Comparison of ENCODE assay signal across 8 mouse cellular contexts in genomic region chr17:33746011-33746410, GRCm38 (mm10). TPM values are rescaled to one million over a fixed set of nuclear protein-coding genes. Genes with fewer than 3 reads are reported as not detected.
DNase-seq lines count a peak whose midpoint lies in the region; ATAC-seq and TF ChIP-seq lines count a peak whose summit lies in the region.

No protein-coding gene starts in this region.

- peaks cover 20% of the 10 kb centered on the region for H3K36me3 ChIP-seq in kidney, postnatal 0 days (ENCODE audit: insufficient read depth, low read length)
- H3K36me3 ChIP-seq in lung, embryonic 15.5 days, result peaks cover 38% of the 10 kb centered on the region
- peaks cover 12% of the 10 kb centered on the region for H3K36me3 ChIP-seq in forebrain, embryonic 11.5 days (ENCODE audit: control insufficient read depth, insufficient read depth, low read length)
- peaks cover 56% of the 10 kb centered on the region for H3K36me3 ChIP-seq in forebrain, embryonic 13.5 days (ENCODE audit: poor library complexity, severe bottlenecking)

- no peak for TF ChIP-seq POLR2A in bone marrow macrophage, adult 2 months (IDR thresholded peaks at IDR 0.05; ENCODE audit: borderline replicate concordance, low read depth, low read length)

- H3K27ac ChIP-seq in kidney, postnatal 0 days, result no peak overlapping the region
- H3K27ac ChIP-seq in bone marrow macrophage, adult 2 months (ENCODE audit: insufficient read depth, low read depth, low read length), result no peak overlapping the region
- H3K27ac ChIP-seq in lung, embryonic 15.5 days, result no peak overlapping the region
- no peak overlapping the region for H3K27ac ChIP-seq in forebrain, embryonic 11.5 days (ENCODE audit: low read depth, low read length)
- H3K27ac ChIP-seq in forebrain, embryonic 13.5 days, result no peak overlapping the region

- no peak overlapping the region for H3K4me3 ChIP-seq in kidney, postnatal 0 days (replicated peaks; ENCODE audit: low read depth, low read length)
- no peak overlapping the region for H3K4me3 ChIP-seq in bone marrow macrophage, adult 2 months (ENCODE audit: insufficient read depth, low read length)
- H3K4me3 ChIP-seq in lung, embryonic 15.5 days, result no peak overlapping the region
- no peak overlapping the region for H3K4me3 ChIP-seq in forebrain, embryonic 11.5 days (ENCODE audit: low read depth, low read length)
- no peak overlapping the region for H3K4me3 ChIP-seq in forebrain, embryonic 13.5 days

- 63% methylated on average over 2 of the region's 2 CpGs for WGBS in kidney, postnatal 0 days
- WGBS in lung, embryonic 15.5 days, result 59% methylated on average over 2 of the region's 2 CpGs
- WGBS in forebrain, embryonic 11.5 days, result 67% methylated on average over 2 of the region's 2 CpGs
- WGBS in forebrain, embryonic 13.5 days, result 72% methylated on average over 2 of the region's 2 CpGs

- no peak for ATAC-seq in kidney, postnatal 0 days (replicated peaks; ENCODE audit: low FRiP score, low read depth)
- ATAC-seq in lung, embryonic 15.5 days (ENCODE audit: borderline replicate concordance, extremely low read depth, low FRiP score, low TSS enrichment), result 0 out of 2 replicates have a peak, but pooled peaks have one; percentile 20
- ATAC-seq in forebrain, embryonic 11.5 days (replicated peaks; ENCODE audit: low FRiP score), result no peak
- no peak for ATAC-seq in forebrain, embryonic 13.5 days

- no peak overlapping the region for H3K9ac ChIP-seq in kidney, postnatal 0 days (ENCODE audit: low read depth, low read length)
- H3K9ac ChIP-seq in lung, embryonic 15.5 days, result no peak overlapping the region
- no peak overlapping the region for H3K9ac ChIP-seq in forebrain, embryonic 11.5 days (ENCODE audit: low read length)
- H3K9ac ChIP-seq in forebrain, embryonic 13.5 days, result no peak overlapping the region

- no peak overlapping the region for H3K4me2 ChIP-seq in kidney, postnatal 0 days (ENCODE audit: low read length)
- H3K4me2 ChIP-seq in lung, embryonic 15.5 days, result no peak overlapping the region
- H3K4me2 ChIP-seq in forebrain, embryonic 11.5 days (ENCODE audit: low read depth, low read length, severe bottlenecking), result no peak overlapping the region
- no peak overlapping the region for H3K4me2 ChIP-seq in forebrain, embryonic 13.5 days

- intact Hi-C loops in heart, postnatal 10 days (cut with DNase I), result loop anchor here (1.0 kb wide), 1 partner anchor 56 kb away; no protein-coding TSS in a partner anchor

- TF ChIP-seq CTCF in kidney, postnatal 0 days (IDR thresholded peaks at IDR 0.05; ENCODE audit: low read depth), result peak; percentile 75
- TF ChIP-seq CTCF in bone marrow macrophage, adult 2 months (IDR thresholded peaks at IDR 0.05; ENCODE audit: low read depth, low read length), result peak; percentile 51; the same call in 1 of the 2 replicates

- no peaks in the 10 kb centered on the region for H3K9me3 ChIP-seq in kidney, postnatal 0 days (replicated peaks; ENCODE audit: low read length)
- H3K9me3 ChIP-seq in lung, embryonic 15.5 days, result no peaks in the 10 kb centered on the region
- no peaks in the 10 kb centered on the region for H3K9me3 ChIP-seq in forebrain, embryonic 11.5 days (ENCODE audit: control insufficient read depth, low read length)
- H3K9me3 ChIP-seq in forebrain, embryonic 13.5 days (replicated peaks), result peaks cover 5% of the 10 kb centered on the region; the same call in 1 of the 2 replicates

- no peaks in the 10 kb centered on the region for H3K4me1 ChIP-seq in kidney, postnatal 0 days (replicated peaks; ENCODE audit: insufficient read depth, low read length)
- H3K4me1 ChIP-seq in bone marrow macrophage, adult 2 months (ENCODE audit: control insufficient read depth, insufficient read depth, low read length), result peaks cover 5% of the 10 kb centered on the region; the same call in 1 of the 2 replicates
- H3K4me1 ChIP-seq in lung, embryonic 15.5 days, result no peaks in the 10 kb centered on the region
- no peaks in the 10 kb centered on the region for H3K4me1 ChIP-seq in forebrain, embryonic 11.5 days (replicated peaks; ENCODE audit: control insufficient read depth, insufficient read depth, low read length)
- H3K4me1 ChIP-seq in forebrain, embryonic 13.5 days, result no peaks in the 10 kb centered on the region

- H3K27me3 ChIP-seq in kidney, postnatal 0 days (ENCODE audit: insufficient read depth, low read length), result no peaks in the 10 kb centered on the region
- no peaks in the 10 kb centered on the region for H3K27me3 ChIP-seq in lung, embryonic 15.5 days
- H3K27me3 ChIP-seq in forebrain, embryonic 11.5 days (ENCODE audit: control insufficient read depth, insufficient read depth, low read length), result no peaks in the 10 kb centered on the region
- no peaks in the 10 kb centered on the region for H3K27me3 ChIP-seq in forebrain, embryonic 13.5 days

- DNase-seq in kidney, postnatal 0 days (ENCODE audit: low spot score), result peak; percentile 72
- DNase-seq in kidney, adult 11 months, result no peak
- peak; percentile 79 to 81 for DNase-seq in heart, postnatal 10 days
- no peak for DNase-seq in forebrain, embryonic 11.5 days (ENCODE audit: low spot score)
- DNase-seq in urinary bladder, postnatal 4 days (ENCODE audit: low spot score in 2 of 2), result no peak

RNA-seq across cellular contexts. Expression of gene Rab11b, which starts 14.3 kb away (rescaled TPM):
- 207 and 216 TPM in 2 replicates for polyA plus RNA-seq in kidney, postnatal 0 days (2015; fragmentation: Nextera tagmentation; extraction: Ambion mirVana)
- polyA plus RNA-seq in bone marrow macrophage, adult 2 months (2012; ENCODE audit: insufficient read depth, insufficient read length, missing spikeins), result 128 TPM in 2 replicates
- total RNA-seq in heart, postnatal 10 days (2021), result 100 to 1,000 TPM; 343 to 349 TPM
- polyA plus RNA-seq in lung, embryonic 15.5 days (2015; fragmentation: Nextera tagmentation; extraction: Ambion mirVana), result 281 and 306 TPM in 2 replicates
- 330 and 338 TPM in 2 replicates for polyA plus RNA-seq in forebrain, embryonic 11.5 days (2014; fragmentation: Nextera tagmentation; extraction: Ambion mirVana)
- polyA plus RNA-seq in forebrain, embryonic 13.5 days (2015; fragmentation: Nextera tagmentation; extraction: Ambion mirVana), result 433 and 441 TPM in 2 replicates

RNA-seq across cellular contexts. Expression of gene March2, which starts 27.5 kb away (rescaled TPM):
- polyA plus RNA-seq in kidney, postnatal 0 days (2015; fragmentation: Nextera tagmentation; extraction: Ambion mirVana), result 61.7 and 64.9 TPM in 2 replicates
- polyA plus RNA-seq in bone marrow macrophage, adult 2 months (2012; ENCODE audit: insufficient read depth, insufficient read length, missing spikeins), result 61.3 and 62.9 TPM in 2 replicates
- total RNA-seq in heart, postnatal 10 days (2021), result 100 to 1,000 TPM; 120 to 121 TPM
- polyA plus RNA-seq in lung, embryonic 15.5 days (2015; fragmentation: Nextera tagmentation; extraction: Ambion mirVana), result 58.8 and 60.7 TPM in 2 replicates
- polyA plus RNA-seq in forebrain, embryonic 11.5 days (2014; fragmentation: Nextera tagmentation; extraction: Ambion mirVana), result 39.3 and 40.1 TPM in 2 replicates
- polyA plus RNA-seq in forebrain, embryonic 13.5 days (2015; fragmentation: Nextera tagmentation; extraction: Ambion mirVana), result 52.2 and 56.5 TPM in 2 replicates

RNA-seq across cellular contexts. Expression of gene Angptl4, which starts 35.6 kb away (rescaled TPM):
- 51.4 and 58.9 TPM in 2 replicates for polyA plus RNA-seq in kidney, postnatal 0 days (2015; fragmentation: Nextera tagmentation; extraction: Ambion mirVana)
- polyA plus RNA-seq in bone marrow macrophage, adult 2 months (2012; ENCODE audit: insufficient read depth, insufficient read length, missing spikeins), result 8.4 and 11.0 TPM in 2 replicates
- 100 to 1,000 TPM in 1 of 2 experiments, 10 to 100 TPM in 1; 34.9 to 119 TPM for total RNA-seq in heart, postnatal 10 days (2021)
- polyA plus RNA-seq in lung, embryonic 15.5 days (2015; fragmentation: Nextera tagmentation; extraction: Ambion mirVana), result 43.7 and 47.0 TPM in 2 replicates
- 16.6 and 20.9 TPM in 2 replicates for polyA plus RNA-seq in forebrain, embryonic 11.5 days (2014; fragmentation: Nextera tagmentation; extraction: Ambion mirVana)
- polyA plus RNA-seq in forebrain, embryonic 13.5 days (2015; fragmentation: Nextera tagmentation; extraction: Ambion mirVana), result 8.6 and 10.0 TPM in 2 replicates

RNA-seq across cellular contexts. Expression of gene Hnrnpm, which starts 59.4 kb away (rescaled TPM):
- 248 and 273 TPM in 2 replicates for polyA plus RNA-seq in kidney, postnatal 0 days (2015; fragmentation: Nextera tagmentation; extraction: Ambion mirVana)
- 320 and 384 TPM in 2 replicates for polyA plus RNA-seq in bone marrow macrophage, adult 2 months (2012; ENCODE audit: insufficient read depth, insufficient read length, missing spikeins)
- total RNA-seq in heart, postnatal 10 days (2021), result 100 to 1,000 TPM; 127 to 144 TPM
- polyA plus RNA-seq in lung, embryonic 15.5 days (2015; fragmentation: Nextera tagmentation; extraction: Ambion mirVana), result 325 and 344 TPM in 2 replicates
- polyA plus RNA-seq in forebrain, embryonic 11.5 days (2014; fragmentation: Nextera tagmentation; extraction: Ambion mirVana), result 574 and 590 TPM in 2 replicates
- 349 and 356 TPM in 2 replicates for polyA plus RNA-seq in forebrain, embryonic 13.5 days (2015; fragmentation: Nextera tagmentation; extraction: Ambion mirVana)

Comparison
In these comparisons a context has a peak if more than half of its experiments do, and no peak if none do; other contexts are left out.
1. DNase-seq: peak in kidney, postnatal 0 days (single experiment) and heart, postnatal 10 days (2 of 2); none in kidney, adult 11 months (single experiment), forebrain, embryonic 11.5 days (single experiment) and urinary bladder, postnatal 4 days (0 of 2).